Mouse (Mus musculus): ENCODE measurements around the gene Myoz1.

DNA sequence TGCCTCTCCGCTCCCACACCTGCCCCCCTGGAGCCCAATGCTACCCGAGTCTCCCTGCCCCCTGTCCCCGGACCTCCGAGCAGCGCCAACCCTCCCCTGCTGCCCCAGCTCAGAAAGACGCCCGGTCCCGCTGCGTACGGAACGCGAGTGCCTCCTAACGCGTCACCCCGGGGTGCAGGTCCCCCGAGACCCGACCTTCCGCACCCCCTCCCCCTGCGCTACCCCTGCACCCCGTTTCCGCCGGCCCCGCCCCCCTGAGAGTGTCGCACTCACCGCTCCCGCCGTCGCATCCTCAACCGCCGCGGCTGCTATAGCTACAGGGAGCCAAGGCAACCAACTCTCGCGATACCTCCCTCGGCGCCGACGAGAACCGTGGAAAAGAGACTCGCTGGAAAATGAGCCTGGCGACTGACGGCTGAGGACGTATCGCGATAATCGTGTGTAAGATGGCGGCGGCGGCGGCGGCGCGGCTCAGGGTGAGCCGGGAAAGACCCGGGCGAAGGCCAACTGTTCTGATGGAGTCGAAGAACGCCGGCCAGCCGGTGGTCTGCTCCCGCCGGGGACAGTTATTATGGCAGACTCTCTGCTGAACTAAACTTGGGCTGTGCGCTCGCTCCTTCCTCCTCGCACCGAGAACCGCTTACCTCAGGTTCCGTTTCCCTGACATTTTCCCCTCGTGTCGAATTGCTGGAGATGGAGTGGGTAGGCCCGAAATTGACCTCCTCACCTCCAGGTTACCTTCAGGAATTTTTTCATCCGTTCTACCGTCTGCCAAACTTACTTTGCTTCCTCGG lies 15.5 kb downstream of the Myoz1 start, which contains the start of gene Usp54:
- TF ChIP-seq POLR2A (IDR thresholded peaks at IDR 0.05; ENCODE audit: insufficient read depth, low read depth, low read length), result peak; percentile 85
- TF ChIP-seq CTCF (IDR thresholded peaks at IDR 0.05), result no peak
- peak; percentile 69; the same call in 1 of the 2 replicates for TF ChIP-seq EP300 (IDR thresholded peaks at IDR 0.05; ENCODE audit: insufficient read depth, low read depth, low read length)

Measured in heart, adult 2 months (tissue).